Mouse (Mus musculus) ovary, postnatal 36 days (tissue): Measurements from ENCODE around the gene Smarca4.
A peak's percentile ranks its signal among the peaks of the same experiment; 100 is the strongest.
"Not testable (repeated sequence)": the region's sequence is repeated elsewhere in the genome, so short reads cannot be mapped to it uniquely, and the experiment has no call there.

Experiments
- DNase-seq: peaks from one replicate; pipeline ENCODE4 v3.0.0; 2022; ENCODE audit warnings: low spot score, mixed read lengths

Gene Smarca4

DNA sequence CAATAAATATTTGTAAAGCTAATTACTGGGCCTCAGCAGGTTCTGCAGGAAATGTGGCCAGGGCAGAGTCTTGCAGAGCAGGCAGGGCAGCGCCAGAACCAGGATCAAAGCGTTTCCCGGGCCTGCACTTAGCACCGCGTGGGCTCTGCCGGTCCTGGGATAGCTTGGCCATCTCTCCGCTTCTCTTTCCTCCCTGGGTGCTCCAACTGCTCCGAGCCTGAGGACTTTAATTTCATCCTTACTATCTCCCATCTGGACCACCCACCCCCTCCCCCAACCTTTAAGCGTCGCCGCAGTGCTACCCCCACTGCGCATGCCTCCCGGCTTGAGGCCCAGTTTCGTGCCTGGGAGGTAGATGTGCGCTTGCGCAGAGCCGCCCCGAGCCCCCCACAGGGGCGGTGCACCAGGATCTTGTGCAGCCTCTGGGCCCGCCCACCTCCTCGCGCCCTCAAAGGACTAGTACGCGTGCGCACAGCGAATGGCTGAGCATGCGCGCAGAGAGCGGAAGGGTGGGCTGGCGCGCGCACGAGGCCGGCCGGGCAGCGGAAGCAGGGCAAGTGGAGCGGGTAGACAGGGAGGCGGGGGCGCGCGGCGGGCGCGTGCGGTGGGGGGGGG is at the start of gene Smarca4:
Gene Smarca4 (plus strand): TSS at position 553 of the 615 bp plus-strand sequence.
- peak; percentile 100 for DNase-seq

DNA sequence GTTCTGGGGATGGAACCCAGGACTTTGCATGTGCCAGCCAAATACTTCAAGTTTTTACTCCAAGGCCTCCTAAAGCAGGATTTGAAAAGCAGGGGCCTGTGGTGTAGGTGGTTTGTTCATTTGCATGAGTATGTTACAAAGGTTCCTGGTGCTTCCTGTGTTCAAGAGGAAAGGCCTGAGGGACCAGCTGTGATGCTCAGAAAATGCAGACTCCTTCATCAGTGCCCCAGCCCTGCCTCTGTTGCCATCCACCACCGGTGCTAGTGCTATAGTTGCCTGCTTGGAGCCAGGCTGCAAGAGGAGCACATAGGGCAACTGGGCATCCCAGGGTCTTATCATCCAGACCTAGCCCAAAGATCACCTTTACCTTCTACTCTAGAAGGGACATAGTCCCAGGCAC is 49.4 kb upstream of the Smarca4 start:
- DNase-seq = no peak

DNA sequence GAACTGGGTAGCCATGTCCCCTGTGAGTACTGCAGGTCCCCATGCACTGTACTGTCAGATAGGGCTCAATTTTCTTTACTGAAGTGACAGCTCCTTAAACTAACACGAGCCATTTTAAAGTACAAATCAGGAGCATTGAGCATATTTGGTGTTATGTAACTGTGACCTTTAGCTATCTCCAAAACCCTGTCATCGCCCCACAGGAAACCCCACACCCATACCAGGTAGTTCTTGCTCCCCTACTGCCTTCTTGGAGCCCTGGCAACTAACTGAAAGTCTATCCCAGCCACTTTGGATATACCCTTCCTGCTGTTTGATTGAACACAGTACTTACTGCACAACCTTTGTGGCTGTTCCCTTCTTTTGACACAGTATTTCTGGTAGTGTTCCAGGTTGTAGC is 48.9 kb upstream of the Smarca4 start:
- no peak for DNase-seq

DNA sequence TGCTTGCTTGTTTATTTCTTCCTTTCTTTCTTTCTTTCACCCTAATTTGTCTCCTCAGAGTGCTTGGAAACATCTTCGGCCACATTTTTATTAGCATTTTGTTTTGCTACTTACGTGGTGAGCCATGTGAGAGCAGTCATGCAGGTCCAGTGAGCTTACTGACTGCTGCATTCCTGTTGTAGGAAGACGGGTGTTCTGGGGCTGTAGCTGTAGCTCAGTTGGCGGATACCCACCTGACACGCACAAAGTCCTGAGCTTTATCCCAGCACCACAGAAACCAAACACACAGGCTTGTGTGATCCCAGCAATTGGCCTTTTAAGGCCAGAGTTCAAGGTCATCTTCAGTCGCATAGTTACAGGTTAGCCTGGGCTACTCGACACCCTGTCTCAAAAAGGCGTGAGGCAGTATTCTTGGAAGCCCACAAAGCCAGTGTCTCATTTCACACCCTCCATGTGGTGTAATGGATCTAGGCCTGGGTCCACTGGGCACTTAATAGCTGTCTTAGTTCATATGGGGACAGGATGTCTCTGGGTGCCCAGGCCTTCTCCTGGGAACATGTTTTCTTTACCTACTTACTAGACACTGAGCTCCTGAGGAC is 47.2 kb upstream of the Smarca4 start:
- no peak for DNase-seq

DNA sequence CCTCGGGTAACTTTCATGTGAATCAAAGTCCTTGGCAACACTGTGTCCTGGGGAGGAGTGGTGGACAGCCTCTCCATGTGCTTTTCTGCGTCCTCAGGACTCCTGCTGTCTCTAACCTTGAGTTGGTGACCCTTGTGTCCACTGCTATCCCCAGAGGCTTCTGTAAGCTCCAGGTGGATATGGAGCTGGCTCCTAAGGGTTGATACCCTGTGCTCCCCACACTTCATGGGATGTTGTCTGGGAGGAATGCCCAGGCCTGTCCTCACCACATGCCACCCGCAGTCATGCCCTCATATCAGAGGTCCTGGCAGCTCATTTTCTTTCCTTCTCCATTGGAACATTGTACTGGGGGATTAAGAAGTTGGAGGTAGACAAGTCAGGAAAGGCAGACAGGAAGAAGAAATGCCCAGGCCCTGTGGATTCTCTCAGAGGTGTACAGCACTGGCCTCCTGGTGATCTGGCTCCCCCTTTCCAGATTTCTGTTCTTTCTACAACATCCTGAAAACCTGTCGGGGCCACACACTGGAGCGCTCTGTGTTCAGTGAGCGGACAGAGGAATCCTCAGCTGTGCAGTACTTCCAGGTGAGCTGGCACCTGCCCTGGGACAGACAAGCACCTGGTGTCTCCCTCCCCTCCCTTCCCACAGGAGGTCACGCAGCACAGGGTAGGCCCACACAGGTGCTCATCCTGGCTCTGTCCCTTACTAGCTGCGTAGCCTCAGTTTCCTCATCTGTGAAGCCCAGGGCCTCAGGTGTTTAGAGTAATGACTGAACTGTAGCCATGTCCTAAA is 41.8 kb upstream of the Smarca4 start:
- no peak for DNase-seq

DNA sequence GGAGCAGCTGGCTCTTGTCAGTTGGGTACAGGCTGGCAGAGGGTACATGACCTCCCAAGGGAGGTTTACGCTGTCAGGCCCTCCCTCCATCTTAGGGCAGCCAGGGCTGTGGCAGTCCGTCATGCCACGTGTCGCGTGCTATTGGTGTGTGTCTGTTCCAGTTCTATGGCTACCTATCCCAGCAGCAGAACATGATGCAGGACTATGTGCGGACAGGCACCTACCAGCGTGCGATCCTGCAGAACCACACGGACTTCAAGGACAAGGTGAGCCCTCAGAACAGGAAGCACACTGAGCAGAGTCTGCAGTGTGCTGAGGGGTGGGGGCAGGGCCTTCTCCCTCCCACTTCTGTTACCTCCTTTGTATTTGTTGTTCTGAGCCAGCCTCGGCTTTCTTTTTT is 40.7 kb upstream of the Smarca4 start:
- DNase-seq = no peak

DNA sequence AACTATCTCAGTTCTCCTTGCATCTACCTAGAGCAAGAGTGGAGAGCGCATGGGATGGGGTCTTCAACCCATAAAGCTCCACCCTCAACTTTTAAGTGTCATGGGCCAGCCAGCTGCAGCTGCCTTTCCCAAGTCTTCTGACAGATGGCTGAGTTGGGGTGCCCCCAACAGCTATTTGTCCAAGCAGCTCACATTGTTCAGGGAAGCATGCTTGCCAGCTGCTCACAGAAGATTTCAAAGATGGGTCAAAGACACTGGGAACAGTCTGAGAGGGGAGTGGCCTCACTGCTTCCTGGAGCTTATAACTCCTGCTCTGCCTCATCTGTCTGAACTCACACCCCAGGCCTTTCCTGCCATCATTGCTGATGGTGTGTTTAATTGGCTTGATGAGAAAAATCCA is 39.7 kb upstream of the Smarca4 start:
- DNase-seq = no peak

DNA sequence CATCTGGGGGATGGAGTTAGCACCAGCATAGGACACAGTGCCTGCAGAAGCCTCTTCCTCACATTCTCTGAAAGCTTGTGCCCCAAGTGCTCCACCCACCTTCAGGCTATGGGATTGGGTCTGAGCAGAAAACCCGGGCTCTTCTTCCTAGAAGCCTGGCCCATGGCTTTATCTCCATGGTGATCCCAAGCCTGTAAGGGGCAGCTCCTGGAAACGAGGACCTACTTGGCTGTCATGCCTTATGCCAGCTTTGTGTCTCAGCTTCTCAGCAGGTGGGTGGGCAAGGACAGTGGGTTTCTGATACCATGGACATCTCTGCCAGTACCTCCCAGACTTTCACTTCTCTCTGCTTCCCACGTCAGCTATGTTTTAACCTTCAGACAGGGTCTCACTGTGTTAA is 37.7 kb upstream of the Smarca4 start:
- no peak for DNase-seq

DNA sequence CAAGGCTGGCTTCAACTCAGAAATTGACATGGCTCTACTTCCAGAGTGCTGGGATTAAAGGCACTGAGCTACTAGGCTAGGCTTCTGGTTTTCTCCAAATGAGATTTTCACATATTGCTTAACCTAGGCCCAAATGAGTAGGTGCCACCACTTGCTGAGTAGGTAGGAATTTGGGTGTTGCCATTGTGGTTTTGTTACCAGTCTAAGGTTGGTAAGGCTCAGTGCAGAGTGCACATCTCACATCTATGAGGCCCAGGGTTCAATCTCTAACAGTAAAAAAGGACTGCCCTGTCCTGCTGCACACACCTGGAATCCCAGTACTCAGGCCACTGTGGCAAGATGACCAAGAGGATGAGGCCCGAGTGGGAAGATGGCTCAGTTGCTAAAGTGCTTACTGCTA is 30.6 kb upstream of the Smarca4 start:
- no peak for DNase-seq

DNA sequence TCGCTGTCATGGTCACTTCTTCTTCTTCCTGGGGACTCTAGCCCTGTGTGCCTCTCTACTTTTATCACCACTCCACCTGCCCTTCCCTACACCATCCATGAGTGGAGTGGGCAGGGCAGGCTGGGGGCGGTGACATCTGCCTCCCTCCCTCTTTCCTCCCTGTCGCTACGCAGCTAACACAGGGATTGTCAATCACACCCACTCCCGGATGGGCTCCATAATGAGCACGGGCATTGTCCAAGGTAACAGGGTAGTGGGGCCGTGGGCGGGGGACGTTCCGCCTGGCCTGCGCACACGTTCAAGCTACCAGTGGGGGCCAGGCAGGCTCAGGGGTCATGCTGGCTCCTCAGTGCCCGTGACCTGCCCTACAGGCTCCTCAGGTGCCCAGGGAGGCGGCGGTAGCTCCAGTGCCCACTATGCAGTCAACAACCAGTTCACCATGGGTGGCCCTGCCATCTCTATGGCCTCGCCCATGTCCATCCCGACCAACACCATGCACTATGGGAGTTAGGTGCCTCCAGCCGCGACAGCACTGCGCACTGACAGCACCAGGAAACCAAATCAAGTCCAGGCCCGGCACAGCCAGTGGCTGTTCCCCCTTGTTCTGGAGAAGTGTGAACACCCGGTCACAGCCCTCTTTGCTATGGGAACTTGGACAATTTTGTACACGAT is 28.2 kb upstream of the Smarca4 start:
- no peak for DNase-seq

DNA sequence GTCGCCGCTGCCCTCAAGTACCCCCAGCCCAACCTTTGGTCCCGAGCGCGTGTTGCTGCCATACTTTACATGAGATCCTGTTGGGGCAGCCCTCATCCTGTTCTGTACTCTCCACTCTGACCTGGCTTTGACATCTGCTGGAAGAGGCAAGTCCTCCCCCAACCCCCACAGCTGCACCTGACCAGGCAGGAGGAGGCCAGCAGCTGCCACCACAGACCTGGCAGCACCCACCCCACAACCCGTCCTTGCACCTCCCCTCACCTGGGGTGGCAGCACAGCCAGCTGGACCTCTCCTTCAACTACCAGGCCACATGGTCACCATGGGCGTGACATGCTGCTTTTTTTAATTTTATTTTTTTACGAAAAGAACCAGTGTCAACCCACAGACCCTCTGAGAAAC is 27.6 kb upstream of the Smarca4 start:
- no peak for DNase-seq

DNA sequence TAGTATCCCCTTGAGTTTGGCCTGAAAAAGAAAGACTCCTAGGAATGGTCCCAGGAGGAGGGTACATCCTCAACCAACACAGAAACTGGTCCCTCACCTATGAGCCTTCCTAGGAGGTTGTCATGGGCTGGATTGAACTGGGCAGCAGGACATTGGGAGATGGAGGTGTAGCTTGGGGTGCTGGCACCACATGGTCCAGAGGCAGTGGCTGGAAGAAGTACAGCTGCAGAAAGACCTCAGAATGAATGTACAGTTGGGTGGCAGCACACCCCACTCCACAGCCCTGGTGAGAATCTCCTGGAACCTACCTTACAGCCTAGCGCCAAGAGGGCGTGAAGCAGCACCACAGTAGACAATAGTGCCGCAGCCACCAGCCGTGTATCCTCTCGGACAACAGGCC is 26.4 kb upstream of the Smarca4 start:
- no peak for DNase-seq

DNA sequence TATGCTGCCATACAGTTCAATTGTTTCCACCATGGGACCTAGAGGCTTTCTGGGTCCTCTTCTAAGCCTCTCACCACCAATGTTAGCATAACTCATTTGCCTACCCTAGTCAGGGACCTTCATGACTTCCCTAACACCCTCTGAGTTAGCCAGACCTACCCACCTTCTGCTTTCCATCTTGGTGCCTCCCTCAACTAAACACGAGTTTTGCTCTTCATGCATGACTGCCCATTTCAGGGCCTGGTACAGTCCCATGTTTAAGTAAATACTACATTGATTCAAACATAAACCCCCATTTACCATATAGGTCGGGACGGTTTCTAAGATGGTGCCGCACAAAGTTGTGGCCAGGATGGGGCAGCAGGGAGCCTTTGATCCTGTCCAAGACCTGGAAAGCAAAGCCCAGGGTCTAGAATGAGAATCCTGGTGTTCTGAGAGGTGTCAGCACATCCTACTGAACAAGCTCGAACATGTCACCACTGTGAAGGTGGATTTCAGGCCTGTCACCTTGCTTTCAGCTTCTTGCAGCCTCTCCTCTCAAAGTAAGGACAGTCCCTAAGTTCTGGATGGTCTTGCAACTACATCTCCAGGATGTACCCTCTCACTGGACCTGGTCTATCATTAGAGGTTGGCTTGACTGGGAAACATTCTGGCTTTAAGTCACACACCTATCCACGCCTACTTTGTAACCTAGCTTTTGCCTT is 24.7 kb upstream of the Smarca4 start:
- DNase-seq = no peak

DNA sequence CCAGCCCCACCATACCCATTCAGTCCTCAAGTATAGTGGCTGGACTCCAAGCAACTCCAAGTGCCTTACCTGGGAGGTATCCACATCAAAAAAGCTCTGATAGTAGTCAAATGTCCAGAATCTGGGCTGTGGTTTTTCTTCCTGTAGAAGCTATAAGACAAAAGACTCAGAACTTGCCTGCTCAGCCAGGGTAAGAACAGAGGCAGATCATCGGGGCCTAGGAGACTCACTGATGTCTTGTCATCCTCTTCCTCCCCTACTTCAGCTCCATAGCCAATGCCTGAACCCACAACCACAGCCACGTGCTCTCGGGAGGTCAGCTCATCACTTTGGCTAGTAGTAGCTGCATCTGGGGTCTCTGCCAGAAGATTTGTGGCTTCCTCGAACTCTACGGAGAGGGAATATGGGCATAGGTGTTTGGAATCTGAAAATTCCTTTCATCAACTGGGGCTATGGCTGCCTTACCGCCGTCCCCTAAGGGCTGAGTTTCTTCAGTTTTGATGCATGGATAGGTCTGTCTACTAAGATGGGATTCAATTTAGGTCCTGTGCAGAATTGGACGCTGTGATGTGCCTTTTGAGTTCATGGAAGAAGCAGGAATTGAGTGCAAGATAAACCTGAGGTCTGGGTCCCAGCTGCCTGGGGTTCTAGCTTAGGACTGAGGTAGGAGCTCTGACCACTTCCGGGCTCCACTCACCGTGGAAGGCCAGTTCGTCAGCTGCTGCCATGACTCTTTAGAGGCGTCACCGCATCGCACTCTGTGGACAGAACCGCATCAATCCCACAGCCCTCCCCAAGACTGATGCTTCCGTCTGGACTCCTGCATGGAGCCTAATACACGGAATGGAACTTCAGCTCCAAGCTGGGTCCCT is 23.9 kb upstream of the Smarca4 start:
- DNase-seq = no peak

DNA sequence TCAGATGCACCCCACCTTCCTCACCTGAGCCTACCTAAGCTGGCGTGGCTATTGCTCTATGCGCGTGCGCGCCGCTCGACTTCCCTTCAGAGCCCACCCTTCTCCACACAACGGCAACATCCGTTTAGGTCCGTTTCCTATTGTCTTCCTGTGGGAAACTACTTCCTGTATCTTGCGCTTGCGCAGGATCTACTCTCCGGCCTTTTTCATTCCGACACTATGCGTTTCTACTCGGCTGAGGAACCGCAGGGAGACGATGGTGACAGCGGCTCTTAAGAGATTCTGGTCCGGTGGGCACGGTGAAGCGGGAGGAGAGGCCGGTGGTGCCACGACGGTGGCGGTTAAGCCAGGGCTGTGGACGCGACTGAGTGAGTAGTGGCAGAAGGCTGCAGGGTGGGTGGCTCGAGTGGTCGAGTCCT is 23.3 kb upstream of the Smarca4 start, which contains the start of the genes Timm29 and Yipf2:
Gene Timm29 (plus strand): TSS at position 20 of the 419 bp plus-strand sequence.
Gene Yipf2 (minus strand): TSS at position 126 of the 419 bp plus-strand sequence.
- DNase-seq = peak; percentile 82

DNA sequence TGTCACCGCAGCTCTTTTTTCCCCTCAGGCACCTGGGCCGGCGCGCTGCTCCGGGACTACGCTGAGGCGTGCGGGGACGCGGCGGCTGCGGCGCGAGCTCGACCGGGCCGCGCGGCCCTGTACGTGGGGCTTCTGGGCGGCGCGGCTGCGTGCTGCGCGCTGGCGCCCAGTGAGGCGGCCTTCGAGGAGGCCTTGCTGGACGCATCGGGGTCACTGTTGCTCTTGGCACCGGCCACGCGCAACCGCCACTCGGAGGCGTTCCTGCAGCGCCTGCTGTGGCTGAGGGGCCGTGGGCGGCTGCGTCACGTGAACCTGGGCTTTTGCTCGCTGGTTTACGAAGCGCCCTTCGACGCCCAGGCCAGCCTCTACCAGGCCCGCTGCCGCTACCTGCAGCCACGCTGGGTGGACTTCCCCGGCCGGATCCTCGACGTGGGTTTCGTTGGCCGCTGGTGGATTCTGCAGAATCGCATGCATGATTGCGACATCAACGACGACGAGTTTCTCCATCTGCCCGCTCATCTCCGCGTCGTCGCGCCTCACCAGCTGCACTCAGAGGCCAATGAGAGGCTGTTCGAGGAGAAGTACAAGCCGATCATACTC is 22.7 kb upstream of the Smarca4 start:
- DNase-seq = peak; percentile 67

DNA sequence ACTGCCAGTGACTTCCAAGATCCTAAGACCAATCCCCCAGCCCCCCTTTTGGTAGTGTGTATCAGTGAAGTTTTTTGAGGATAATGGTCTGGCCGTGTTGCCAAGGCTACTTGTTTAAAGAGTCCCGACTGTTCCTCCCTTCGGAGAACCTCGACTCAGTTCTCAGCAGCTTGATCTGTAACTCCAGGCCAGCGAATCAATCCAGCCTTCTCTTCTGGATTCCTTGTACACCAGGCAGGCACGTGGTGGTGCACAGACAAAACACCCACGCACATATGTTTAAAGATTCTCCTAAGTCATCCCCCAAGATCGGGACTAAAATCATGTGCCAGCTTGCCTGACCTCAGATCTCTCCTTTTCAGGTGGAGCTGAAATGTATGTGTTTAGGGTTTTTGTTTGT is 21.6 kb upstream of the Smarca4 start:
- DNase-seq = not testable (repeated sequence)

DNA sequence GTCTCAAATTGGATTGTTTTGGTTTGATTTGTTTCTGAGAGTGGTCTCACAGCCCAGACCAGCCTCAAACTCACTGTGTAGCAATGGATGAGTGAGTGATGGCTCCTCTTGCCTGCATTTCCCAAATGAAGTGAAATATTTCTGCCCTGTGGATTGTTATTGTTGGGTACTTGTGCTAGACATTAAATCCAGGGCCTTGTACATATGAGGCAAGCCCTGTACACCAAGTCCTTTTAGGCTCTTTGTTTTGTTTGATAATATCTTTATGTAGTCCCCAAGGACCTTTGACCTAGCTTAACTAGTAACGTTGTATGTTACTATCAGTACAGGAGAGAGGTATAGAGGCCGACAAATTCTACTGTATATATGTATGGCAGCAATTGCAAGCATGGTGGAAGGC is 21.1 kb upstream of the Smarca4 start:
- DNase-seq = no peak

DNA sequence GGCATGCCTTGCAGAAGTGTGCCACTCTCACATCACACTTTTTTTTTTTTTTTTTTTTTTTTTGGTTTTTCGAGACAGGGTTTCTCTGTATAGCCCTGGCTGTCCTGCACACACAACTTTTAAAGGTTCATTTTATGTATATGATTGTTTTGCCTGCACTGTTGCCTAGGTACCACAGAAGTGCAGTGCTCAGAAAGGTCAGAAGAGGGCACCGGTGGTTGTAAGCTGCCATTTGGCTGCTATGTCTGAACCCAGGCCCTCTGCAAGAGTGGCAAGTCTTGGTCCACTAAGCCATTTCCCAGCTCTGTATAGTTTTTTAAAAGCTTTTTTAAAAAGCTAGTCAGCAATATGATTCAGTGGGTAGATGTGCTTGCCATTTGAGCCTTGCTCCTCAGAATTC is 17.8 kb upstream of the Smarca4 start:
- DNase-seq = no peak

DNA sequence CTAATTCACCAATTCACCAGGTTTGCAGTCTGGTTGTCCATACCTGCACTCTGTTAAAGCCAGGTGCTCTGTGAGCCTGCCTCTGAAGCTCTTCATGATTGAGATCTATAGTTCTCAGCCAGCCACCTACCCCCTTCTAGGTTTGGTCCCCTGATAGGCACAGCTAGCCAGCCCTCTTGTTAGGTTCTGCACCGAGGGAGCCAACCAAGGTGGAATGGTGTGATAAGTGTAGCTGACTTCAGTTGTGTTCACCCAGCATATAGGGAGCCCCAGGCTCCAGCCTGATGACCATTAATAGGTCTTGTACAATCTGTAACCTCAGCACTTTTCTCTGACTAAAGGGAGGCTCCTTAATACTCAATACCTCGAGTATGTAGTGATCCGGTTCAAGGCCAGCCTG is 15.8 kb upstream of the Smarca4 start:
- no peak for DNase-seq

DNA sequence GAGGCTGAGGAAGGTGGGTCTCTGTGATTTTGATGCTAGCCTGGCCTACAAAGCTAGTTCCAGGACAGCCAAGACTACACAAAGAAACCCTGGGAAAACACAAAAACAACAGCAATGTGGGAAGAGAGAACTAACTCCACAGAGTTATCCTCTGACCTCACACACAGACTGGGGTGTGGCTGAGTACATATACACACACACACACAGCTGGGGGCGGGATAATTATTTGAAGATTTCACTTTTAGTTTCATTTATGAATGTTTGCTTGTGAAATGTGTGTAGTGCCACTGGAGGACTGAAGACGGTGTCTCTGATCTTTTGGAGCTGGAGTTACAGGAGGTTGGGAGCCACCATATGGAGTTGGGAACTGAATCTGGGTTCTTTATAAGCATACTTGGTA is 14.9 kb upstream of the Smarca4 start:
- no peak for DNase-seq
